Mouse (Mus musculus): ENCODE results near the gene Sppl2b. TPM values are rescaled to one million over a fixed set of nuclear protein-coding genes. Genes with fewer than 3 reads are reported as not detected.
"Not testable (repeated sequence)": the region's sequence is repeated elsewhere in the genome, so short reads cannot be mapped to it uniquely, and the experiment has no call there.

Sppl2b gene
- polyA plus RNA-seq, 1 experiment from 2014 or later = 39.8 TPM

- DNase-seq (ENCODE audit: low spot score) (no peak), ATAC-seq (replicated peaks; ENCODE audit: low FRiP score) (no peak)
- Histone ChIP-seq H3K27me3 (ENCODE audit: control insufficient read depth, insufficient read depth, low read length) (peaks cover 30% of the 10 kb centered on the region), H3K9ac (ENCODE audit: low read length) (no peak overlapping the region), H3K4me3 (ENCODE audit: low read depth, low read length) (no peak overlapping the region), H3K4me1 (replicated peaks; ENCODE audit: control insufficient read depth, insufficient read depth, low read length) (peaks cover 23% of the 10 kb centered on the region), H3K27ac (ENCODE audit: low read depth, low read length) (no peak overlapping the region), H3K36me3 (ENCODE audit: control insufficient read depth, insufficient read depth, low read length) (no peaks in the 10 kb centered on the region), H3K9me3 (ENCODE audit: control insufficient read depth, low read length) (no peaks in the 10 kb centered on the region), H3K4me2 (ENCODE audit: low read depth, low read length, severe bottlenecking) (no peak overlapping the region)
- WGBS = 5% methylated on average over 20 of the region's 20 CpGs
These were observed 45.0 kb upstream of the Sppl2b start for GRCm38 (mm10) chr10:80810084-80810483.

GRCm38 (mm10) chr10:80812391-80813041, 42.6 kb upstream of the Sppl2b start:
- H3K4me1 ChIP-seq (replicated peaks; ENCODE audit: control insufficient read depth, insufficient read depth, low read length) = peaks cover 11% of the 10 kb centered on the region; the same call in 1 of the 2 replicates
- no peak for DNase-seq (ENCODE audit: low spot score)
- no peak overlapping the region for H3K4me2 ChIP-seq (ENCODE audit: low read depth, low read length, severe bottlenecking)
- H3K27me3 ChIP-seq (ENCODE audit: control insufficient read depth, insufficient read depth, low read length) = peaks cover 25% of the 10 kb centered on the region
- H3K27ac ChIP-seq (ENCODE audit: low read depth, low read length) = no peak overlapping the region
- no peak overlapping the region for H3K9ac ChIP-seq (ENCODE audit: low read length)
- WGBS = 69% methylated on average over 5 of the region's 5 CpGs
- H3K36me3 ChIP-seq (ENCODE audit: control insufficient read depth, insufficient read depth, low read length) = no peaks in the 10 kb centered on the region
- ATAC-seq (replicated peaks; ENCODE audit: low FRiP score) = no peak
- no peak overlapping the region for H3K4me3 ChIP-seq (ENCODE audit: low read depth, low read length)
- no peaks in the 10 kb centered on the region for H3K9me3 ChIP-seq (ENCODE audit: control insufficient read depth, low read length)

GRCm38 (mm10) chr10:80813366-80813765, 41.7 kb upstream of the Sppl2b start, which contains the start of gene Jsrp1:
Gene Jsrp1, minus strand, starts transcription at chr10:80813498.
- no peak within 1 kb of the TSS for H3K27ac ChIP-seq (ENCODE audit: low read depth, low read length)
- H3K4me3 ChIP-seq (ENCODE audit: low read depth, low read length) = no peak within 1 kb of the TSS
- peaks cover 18% of the 10 kb centered on the region for H3K27me3 ChIP-seq (ENCODE audit: control insufficient read depth, insufficient read depth, low read length)
- no peaks in the 10 kb centered on the region for H3K9me3 ChIP-seq (ENCODE audit: control insufficient read depth, low read length)
- no peak within 1 kb of the TSS for H3K9ac ChIP-seq (ENCODE audit: low read length)
- H3K4me2 ChIP-seq (ENCODE audit: low read depth, low read length, severe bottlenecking) = no peak within 1 kb of the TSS
- peaks cover 9% of the 10 kb centered on the region; the same call in 1 of the 2 replicates for H3K4me1 ChIP-seq (replicated peaks; ENCODE audit: control insufficient read depth, insufficient read depth, low read length)
- H3K36me3 ChIP-seq (ENCODE audit: control insufficient read depth, insufficient read depth, low read length) = no peaks in the 10 kb centered on the region
- ATAC-seq (replicated peaks; ENCODE audit: low FRiP score) (no peak), DNase-seq (ENCODE audit: low spot score) (no peak)
- WGBS = 84% methylated on average over 4 of the region's 4 CpGs

- WGBS = 67% methylated on average over 7 of the region's 7 CpGs
- no peaks in the 10 kb centered on the region; the same call in 1 of the 2 replicates for H3K4me1 ChIP-seq (replicated peaks; ENCODE audit: control insufficient read depth, insufficient read depth, low read length)
- no peak overlapping the region for H3K9ac ChIP-seq (ENCODE audit: low read length)
- no peaks in the 10 kb centered on the region for H3K9me3 ChIP-seq (ENCODE audit: control insufficient read depth, low read length)
- peaks cover 7% of the 10 kb centered on the region for H3K27me3 ChIP-seq (ENCODE audit: control insufficient read depth, insufficient read depth, low read length)
- no peaks in the 10 kb centered on the region for H3K36me3 ChIP-seq (ENCODE audit: control insufficient read depth, insufficient read depth, low read length)
- no peak for ATAC-seq (replicated peaks; ENCODE audit: low FRiP score)
- no peak for DNase-seq (ENCODE audit: low spot score)
- no peak overlapping the region for H3K27ac ChIP-seq (ENCODE audit: low read depth, low read length)
- H3K4me2 ChIP-seq (ENCODE audit: low read depth, low read length, severe bottlenecking) = no peak overlapping the region
- no peak overlapping the region for H3K4me3 ChIP-seq (ENCODE audit: low read depth, low read length)
These were observed 40.3 kb upstream of the Sppl2b start for GRCm38 (mm10) chr10:80814800-80815199.

- H3K9ac ChIP-seq (ENCODE audit: low read length); H3K4me1 ChIP-seq (replicated peaks; ENCODE audit: control insufficient read depth, insufficient read depth, low read length); ATAC-seq (replicated peaks; ENCODE audit: low FRiP score); H3K4me3 ChIP-seq (ENCODE audit: low read depth, low read length); H3K36me3 ChIP-seq (ENCODE audit: control insufficient read depth, insufficient read depth, low read length); H3K4me2 ChIP-seq (ENCODE audit: low read depth, low read length, severe bottlenecking); H3K27me3 ChIP-seq (ENCODE audit: control insufficient read depth, insufficient read depth, low read length); DNase-seq (ENCODE audit: low spot score); H3K27ac ChIP-seq (ENCODE audit: low read depth, low read length); H3K9me3 ChIP-seq (ENCODE audit: control insufficient read depth, low read length): not testable (repeated sequence)
- WGBS = 81% methylated on average over 3 of the region's 3 CpGs
These were observed 38.8 kb upstream of the Sppl2b start for GRCm38 (mm10) chr10:80816303-80816702.

- Histone ChIP-seq H3K9ac (ENCODE audit: low read length) (no peak overlapping the region), H3K27ac (ENCODE audit: low read depth, low read length) (no peak overlapping the region), H3K4me3 (ENCODE audit: low read depth, low read length) (no peak overlapping the region), H3K4me2 (ENCODE audit: low read depth, low read length, severe bottlenecking) (no peak overlapping the region), H3K27me3 (ENCODE audit: control insufficient read depth, insufficient read depth, low read length) (no peaks in the 10 kb centered on the region), H3K4me1 (replicated peaks; ENCODE audit: control insufficient read depth, insufficient read depth, low read length) (no peaks in the 10 kb centered on the region), H3K36me3 (ENCODE audit: control insufficient read depth, insufficient read depth, low read length) (no peaks in the 10 kb centered on the region), H3K9me3 (ENCODE audit: control insufficient read depth, low read length) (no peaks in the 10 kb centered on the region)
- WGBS = 70% methylated on average over 2 of the region's 2 CpGs
- ATAC-seq (replicated peaks; ENCODE audit: low FRiP score) (no peak), DNase-seq (ENCODE audit: low spot score) (no peak)
These were observed 37.9 kb upstream of the Sppl2b start for GRCm38 (mm10) chr10:80817164-80817563.

- H3K9ac ChIP-seq (ENCODE audit: low read length); H3K4me1 ChIP-seq (replicated peaks; ENCODE audit: control insufficient read depth, insufficient read depth, low read length); H3K36me3 ChIP-seq (ENCODE audit: control insufficient read depth, insufficient read depth, low read length); H3K4me2 ChIP-seq (ENCODE audit: low read depth, low read length, severe bottlenecking); ATAC-seq (replicated peaks; ENCODE audit: low FRiP score); H3K9me3 ChIP-seq (ENCODE audit: control insufficient read depth, low read length); DNase-seq (ENCODE audit: low spot score); H3K27ac ChIP-seq (ENCODE audit: low read depth, low read length); H3K4me3 ChIP-seq (ENCODE audit: low read depth, low read length); H3K27me3 ChIP-seq (ENCODE audit: control insufficient read depth, insufficient read depth, low read length): not testable (repeated sequence)
- 83% methylated on average over 7 of the region's 7 CpGs for WGBS
These were observed 37.1 kb upstream of the Sppl2b start for GRCm38 (mm10) chr10:80817955-80818354.

- H3K4me3 ChIP-seq (ENCODE audit: low read depth, low read length) = no peak overlapping the region
These were observed 36.3 kb upstream of the Sppl2b start for GRCm38 (mm10) chr10:80818599-80819281.

GRCm38 (mm10) chr10:80819406-80819805, 35.7 kb upstream of the Sppl2b start:
- H3K27me3 ChIP-seq (ENCODE audit: control insufficient read depth, insufficient read depth, low read length) = no peaks in the 10 kb centered on the region
- H3K9ac ChIP-seq (ENCODE audit: low read length) = no peak overlapping the region
- DNase-seq (ENCODE audit: low spot score) (no peak), ATAC-seq (replicated peaks; ENCODE audit: low FRiP score) (no peak)
- WGBS = 66% methylated on average over 3 of the region's 3 CpGs
- no peak overlapping the region for H3K27ac ChIP-seq (ENCODE audit: low read depth, low read length)
- H3K4me3 ChIP-seq (ENCODE audit: low read depth, low read length) = no peak overlapping the region
- H3K4me1 ChIP-seq (replicated peaks; ENCODE audit: control insufficient read depth, insufficient read depth, low read length) = no peaks in the 10 kb centered on the region
- no peaks in the 10 kb centered on the region for H3K36me3 ChIP-seq (ENCODE audit: control insufficient read depth, insufficient read depth, low read length)
- H3K9me3 ChIP-seq (ENCODE audit: control insufficient read depth, low read length) = no peaks in the 10 kb centered on the region
- no peak overlapping the region for H3K4me2 ChIP-seq (ENCODE audit: low read depth, low read length, severe bottlenecking)

More at GRCm38 (mm10) chr10:80818599-80819281, 36.3 kb upstream of the Sppl2b start:
- H3K27ac ChIP-seq (ENCODE audit: low read depth, low read length) = no peak overlapping the region
- no peak for DNase-seq (ENCODE audit: low spot score)
- H3K4me2 ChIP-seq (ENCODE audit: low read depth, low read length, severe bottlenecking) = no peak overlapping the region
- H3K9ac ChIP-seq (ENCODE audit: low read length) = no peak overlapping the region
- H3K4me1 ChIP-seq (replicated peaks; ENCODE audit: control insufficient read depth, insufficient read depth, low read length) = no peaks in the 10 kb centered on the region
- WGBS = 64% methylated on average over 6 of the region's 6 CpGs
- H3K36me3 ChIP-seq (ENCODE audit: control insufficient read depth, insufficient read depth, low read length) = no peaks in the 10 kb centered on the region
- H3K9me3 ChIP-seq (ENCODE audit: control insufficient read depth, low read length) = no peaks in the 10 kb centered on the region
- no peak for ATAC-seq (replicated peaks; ENCODE audit: low FRiP score)
- H3K27me3 ChIP-seq (ENCODE audit: control insufficient read depth, insufficient read depth, low read length) = no peaks in the 10 kb centered on the region
